Mouse (Mus musculus): Measurements from ENCODE around the gene Grin2a. TPM values are rescaled to one million over a fixed set of nuclear protein-coding genes. Genes with fewer than 3 reads are reported as not detected.

Gene Grin2a
- polyA plus RNA-seq, 1 experiment from 2014 or later: 1.0 TPM

DNA sequence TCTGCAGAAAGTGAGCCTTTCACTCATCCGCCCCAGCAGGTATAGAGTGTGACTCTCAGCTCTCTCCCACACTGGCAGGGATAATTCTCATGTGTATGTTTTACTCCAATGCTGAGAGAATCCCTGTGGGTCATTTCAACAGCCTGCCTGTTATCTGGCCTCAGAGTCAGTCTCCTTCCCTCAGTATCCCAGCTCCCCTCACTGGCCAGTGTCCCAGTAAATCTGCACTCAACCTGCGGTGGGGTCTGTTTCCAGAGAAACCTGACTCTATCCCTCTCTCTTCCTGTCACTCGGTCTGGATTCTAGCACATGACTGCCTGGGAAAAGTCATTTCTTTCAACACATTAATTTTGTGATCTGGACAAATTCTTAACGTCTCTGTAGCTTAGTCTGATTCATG, 122.4 kb downstream of the Grin2a start:
- ATAC-seq (ENCODE audit: insufficient read depth, low FRiP score, low TSS enrichment): no peak
- Histone ChIP-seq H3K4me3 (ENCODE audit: low read depth, low read length) (no peak overlapping the region), H3K4me2 (ENCODE audit: low read depth) (no peak overlapping the region), H3K9ac (ENCODE audit: low read length) (no peak overlapping the region), H3K27ac (ENCODE audit: low read depth, low read length) (no peak overlapping the region), H3K4me1 (ENCODE audit: control insufficient read depth, insufficient read depth, low read length) (no peaks in the 10 kb centered on the region), H3K9me3 (ENCODE audit: control insufficient read depth, low read length) (no peaks in the 10 kb centered on the region), H3K36me3 (ENCODE audit: control insufficient read depth, insufficient read depth, low read length) (no peaks in the 10 kb centered on the region), H3K27me3 (ENCODE audit: control insufficient read depth, insufficient read depth, low read length) (no peaks in the 10 kb centered on the region)
- DNase-seq (ENCODE audit: low spot score): no peak
- 81% methylated on average over 4 of the region's 4 CpGs for WGBS

GRCm38 (mm10) chr16:9865710-9866109, 129.7 kb downstream of the Grin2a start:
- Histone ChIP-seq H3K4me2 (ENCODE audit: low read depth) (no peak overlapping the region), H3K36me3 (ENCODE audit: control insufficient read depth, insufficient read depth, low read length) (no peaks in the 10 kb centered on the region), H3K9ac (ENCODE audit: low read length) (no peak overlapping the region), H3K27ac (ENCODE audit: low read depth, low read length) (no peak overlapping the region), H3K4me3 (ENCODE audit: low read depth, low read length) (no peak overlapping the region), H3K4me1 (ENCODE audit: control insufficient read depth, insufficient read depth, low read length) (no peaks in the 10 kb centered on the region), H3K9me3 (ENCODE audit: control insufficient read depth, low read length) (no peaks in the 10 kb centered on the region), H3K27me3 (ENCODE audit: control insufficient read depth, insufficient read depth, low read length) (no peaks in the 10 kb centered on the region)
- ATAC-seq (ENCODE audit: insufficient read depth, low FRiP score, low TSS enrichment) (no peak), DNase-seq (ENCODE audit: low spot score) (no peak)
- 65% methylated on average over 3 of the region's 3 CpGs for WGBS

DNA sequence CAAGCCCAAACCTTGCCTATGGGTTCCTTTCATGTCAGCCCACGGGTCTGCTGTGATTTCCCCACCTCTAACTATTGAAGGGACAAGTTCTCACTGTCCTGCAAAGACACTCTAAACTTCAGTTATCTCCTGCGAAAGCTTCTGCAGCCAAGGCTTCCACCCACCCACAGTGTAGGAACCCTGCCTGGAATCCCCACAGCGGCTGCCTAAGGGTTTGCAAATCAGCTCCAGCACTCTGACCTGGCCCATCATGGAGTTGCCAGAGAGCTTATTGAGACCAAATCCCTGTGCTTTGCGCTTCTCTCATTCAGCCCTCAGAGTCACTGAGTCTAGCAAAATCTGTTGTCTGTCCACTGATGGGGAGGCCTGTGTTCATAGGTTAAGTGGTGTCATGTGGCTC, 130.3 kb downstream of the Grin2a start:
- Histone ChIP-seq H3K36me3 (ENCODE audit: control insufficient read depth, insufficient read depth, low read length) (no peaks in the 10 kb centered on the region), H3K4me3 (ENCODE audit: low read depth, low read length) (no peak overlapping the region), H3K4me1 (ENCODE audit: control insufficient read depth, insufficient read depth, low read length) (no peaks in the 10 kb centered on the region), H3K4me2 (ENCODE audit: low read depth) (no peak overlapping the region), H3K27ac (ENCODE audit: low read depth, low read length) (no peak overlapping the region), H3K27me3 (ENCODE audit: control insufficient read depth, insufficient read depth, low read length) (no peaks in the 10 kb centered on the region), H3K9ac (ENCODE audit: low read length) (no peak overlapping the region), H3K9me3 (ENCODE audit: control insufficient read depth, low read length) (no peaks in the 10 kb centered on the region)
- DNase-seq (ENCODE audit: low spot score): no peak
- ATAC-seq (ENCODE audit: insufficient read depth, low FRiP score, low TSS enrichment): no peak
- 78% methylated on average over 4 of the region's 4 CpGs for WGBS

- Histone ChIP-seq H3K9ac (ENCODE audit: low read length) (no peak overlapping the region), H3K36me3 (ENCODE audit: control insufficient read depth, insufficient read depth, low read length) (no peaks in the 10 kb centered on the region), H3K9me3 (ENCODE audit: control insufficient read depth, low read length) (no peaks in the 10 kb centered on the region), H3K4me1 (ENCODE audit: control insufficient read depth, insufficient read depth, low read length) (no peaks in the 10 kb centered on the region), H3K4me2 (ENCODE audit: low read depth) (no peak overlapping the region), H3K27me3 (ENCODE audit: control insufficient read depth, insufficient read depth, low read length) (no peaks in the 10 kb centered on the region), H3K4me3 (ENCODE audit: low read depth, low read length) (no peak overlapping the region), H3K27ac (ENCODE audit: low read depth, low read length) (no peak overlapping the region)
- DNase-seq (ENCODE audit: low spot score) (no peak), ATAC-seq (ENCODE audit: insufficient read depth, low FRiP score, low TSS enrichment) (no peak)
- 69% methylated on average over 2 of the region's 2 CpGs for WGBS
These were observed 137.6 kb downstream of the Grin2a start for GRCm38 (mm10) chr16:9857758-9858157.

GRCm38 (mm10) chr16:9851265-9851988, 143.9 kb downstream of the Grin2a start:
- no peak overlapping the region for H3K4me2 ChIP-seq (ENCODE audit: low read depth)
- no peak overlapping the region for H3K27ac ChIP-seq (ENCODE audit: low read depth, low read length)
- DNase-seq (ENCODE audit: low spot score) (no peak), ATAC-seq (ENCODE audit: insufficient read depth, low FRiP score, low TSS enrichment) (no peak)
- H3K27me3 ChIP-seq (ENCODE audit: control insufficient read depth, insufficient read depth, low read length): no peaks in the 10 kb centered on the region
- H3K9me3 ChIP-seq (ENCODE audit: control insufficient read depth, low read length): no peaks in the 10 kb centered on the region
- H3K9ac ChIP-seq (ENCODE audit: low read length): no peak overlapping the region
- H3K4me1 ChIP-seq (ENCODE audit: control insufficient read depth, insufficient read depth, low read length): no peaks in the 10 kb centered on the region
- H3K36me3 ChIP-seq (ENCODE audit: control insufficient read depth, insufficient read depth, low read length): no peaks in the 10 kb centered on the region
- H3K4me3 ChIP-seq (ENCODE audit: low read depth, low read length): no peak overlapping the region
- WGBS: 92% methylated on average over 12 of the region's 12 CpGs

DNA sequence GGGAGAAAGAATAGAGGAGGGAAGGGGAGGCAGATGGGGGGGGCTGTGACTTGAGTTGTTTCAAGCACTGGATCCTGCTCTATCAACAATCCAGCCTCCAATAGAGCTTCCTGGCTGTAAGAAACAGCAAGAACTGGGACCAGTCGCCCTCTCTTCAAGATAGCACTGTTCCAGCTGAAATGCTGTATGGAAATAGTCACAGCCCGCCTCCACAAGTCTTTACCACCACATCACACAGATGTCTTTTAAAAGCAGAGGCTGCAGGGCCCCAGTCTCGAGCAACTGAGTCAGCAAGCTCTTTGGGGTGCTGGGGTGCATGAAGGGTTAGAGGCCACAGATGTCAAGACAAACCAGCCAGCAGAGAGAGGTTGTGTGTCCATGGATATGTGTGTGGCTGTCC, 153.9 kb downstream of the Grin2a start:
- DNase-seq (ENCODE audit: low spot score) (no peak), ATAC-seq (ENCODE audit: insufficient read depth, low FRiP score, low TSS enrichment) (no peak)
- H3K4me2 ChIP-seq (ENCODE audit: low read depth): no peak overlapping the region
- H3K27me3 ChIP-seq (ENCODE audit: control insufficient read depth, insufficient read depth, low read length): no peaks in the 10 kb centered on the region
- no peak overlapping the region for H3K4me3 ChIP-seq (ENCODE audit: low read depth, low read length)
- H3K27ac ChIP-seq (ENCODE audit: low read depth, low read length): no peak overlapping the region
- H3K36me3 ChIP-seq (ENCODE audit: control insufficient read depth, insufficient read depth, low read length): no peaks in the 10 kb centered on the region
- no peaks in the 10 kb centered on the region for H3K4me1 ChIP-seq (ENCODE audit: control insufficient read depth, insufficient read depth, low read length)
- 74% methylated on average over 3 of the region's 3 CpGs for WGBS
- H3K9me3 ChIP-seq (ENCODE audit: control insufficient read depth, low read length): no peaks in the 10 kb centered on the region
- no peak overlapping the region for H3K9ac ChIP-seq (ENCODE audit: low read length)

GRCm38 (mm10) chr16:9836542-9836941, 158.8 kb downstream of the Grin2a start:
- Histone ChIP-seq H3K4me2 (ENCODE audit: low read depth) (no peak overlapping the region), H3K27ac (ENCODE audit: low read depth, low read length) (no peak overlapping the region), H3K9me3 (ENCODE audit: control insufficient read depth, low read length) (no peaks in the 10 kb centered on the region), H3K4me3 (ENCODE audit: low read depth, low read length) (no peak overlapping the region), H3K4me1 (ENCODE audit: control insufficient read depth, insufficient read depth, low read length) (no peaks in the 10 kb centered on the region), H3K36me3 (ENCODE audit: control insufficient read depth, insufficient read depth, low read length) (no peaks in the 10 kb centered on the region), H3K9ac (ENCODE audit: low read length) (no peak overlapping the region), H3K27me3 (ENCODE audit: control insufficient read depth, insufficient read depth, low read length) (no peaks in the 10 kb centered on the region)
- DNase-seq (ENCODE audit: low spot score): no peak
- ATAC-seq (ENCODE audit: insufficient read depth, low FRiP score, low TSS enrichment): no peak
- 41% methylated on average over 8 of the region's 8 CpGs for WGBS

DNA sequence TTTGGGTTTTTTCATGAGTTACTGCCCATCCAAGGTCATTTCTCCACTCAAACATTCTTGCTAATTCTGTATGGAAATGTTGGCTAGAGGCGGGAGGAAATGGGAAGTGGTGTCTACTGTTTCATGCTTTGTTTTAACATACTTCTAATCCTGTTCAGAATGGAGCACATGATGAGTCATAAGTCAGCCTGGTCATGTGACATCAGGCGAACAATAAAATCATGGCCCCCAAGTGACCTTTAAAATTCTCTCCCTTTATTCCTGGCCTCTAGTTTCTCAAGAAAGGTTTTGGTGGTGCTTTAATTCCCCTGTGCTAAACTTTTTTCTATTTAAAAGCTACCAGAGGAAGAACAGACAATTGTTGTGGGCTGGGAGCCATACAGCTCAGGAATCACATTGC, 161.1 kb downstream of the Grin2a start:
- Histone ChIP-seq H3K36me3 (ENCODE audit: control insufficient read depth, insufficient read depth, low read length) (no peaks in the 10 kb centered on the region), H3K4me2 (ENCODE audit: low read depth) (no peak overlapping the region), H3K27me3 (ENCODE audit: control insufficient read depth, insufficient read depth, low read length) (no peaks in the 10 kb centered on the region), H3K9me3 (ENCODE audit: control insufficient read depth, low read length) (no peaks in the 10 kb centered on the region), H3K4me1 (ENCODE audit: control insufficient read depth, insufficient read depth, low read length) (no peaks in the 10 kb centered on the region), H3K27ac (ENCODE audit: low read depth, low read length) (no peak overlapping the region), H3K4me3 (ENCODE audit: low read depth, low read length) (no peak overlapping the region), H3K9ac (ENCODE audit: low read length) (no peak overlapping the region)
- no peak for ATAC-seq (ENCODE audit: insufficient read depth, low FRiP score, low TSS enrichment)
- 87% methylated on average over 2 of the region's 2 CpGs for WGBS
- DNase-seq (ENCODE audit: low spot score): no peak

- H3K27me3 ChIP-seq (ENCODE audit: control insufficient read depth, insufficient read depth, low read length): no peaks in the 10 kb centered on the region
- DNase-seq (ENCODE audit: low spot score) (no peak), ATAC-seq (ENCODE audit: insufficient read depth, low FRiP score, low TSS enrichment) (no peak)
- H3K27ac ChIP-seq (ENCODE audit: low read depth, low read length): no peak overlapping the region
- H3K9me3 ChIP-seq (ENCODE audit: control insufficient read depth, low read length): no peaks in the 10 kb centered on the region
- no peaks in the 10 kb centered on the region for H3K4me1 ChIP-seq (ENCODE audit: control insufficient read depth, insufficient read depth, low read length)
- H3K36me3 ChIP-seq (ENCODE audit: control insufficient read depth, insufficient read depth, low read length): no peaks in the 10 kb centered on the region
- H3K9ac ChIP-seq (ENCODE audit: low read length): no peak overlapping the region
- no peak overlapping the region for H3K4me2 ChIP-seq (ENCODE audit: low read depth)
- WGBS: 77% methylated on average over 2 of the region's 2 CpGs
- no peak overlapping the region for H3K4me3 ChIP-seq (ENCODE audit: low read depth, low read length)
These were observed 170.3 kb downstream of the Grin2a start for GRCm38 (mm10) chr16:9825110-9825483.
